Comparison of ENCODE assay signal across 11 mouse cellular contexts in genomic region chr15:27304256-27304655, GRCm38 (mm10).
DNase-seq lines count a peak whose midpoint lies in the region; ATAC-seq and TF ChIP-seq lines count a peak whose summit lies in the region.
"Had no signal": no experiment of that assay in that cellular context is flagged by ENCODE, and none has a peak within 500 bp of the region (broad histone marks: within the 10 kb centered on the region; RNA-seq: fewer than 3 reads in every experiment).

No protein-coding gene starts in this region.

- no peaks in the 10 kb centered on the region for H3K27me3 ChIP-seq in liver, embryonic 11.5 days (replicated peaks; ENCODE audit: control insufficient read depth, insufficient read depth, low read length)
- H3K27me3 ChIP-seq in liver, embryonic 12.5 days (replicated peaks) = no peaks in the 10 kb centered on the region
- H3K27me3 ChIP-seq in hindbrain, postnatal 0 days (ENCODE audit: insufficient read depth, low read length) = no peaks in the 10 kb centered on the region
- H3K27me3 ChIP-seq: heart, embryonic 12.5 days had no signal

- ATAC-seq in liver, embryonic 11.5 days (replicated peaks; ENCODE audit: low FRiP score) = peak; percentile 41; the same call in 1 of the 2 replicates
- no peak for ATAC-seq in liver, embryonic 12.5 days
- ATAC-seq in hindbrain, postnatal 0 days = peak; percentile 51; the same call in 1 of the 2 replicates

- no peaks in the 10 kb centered on the region for H3K9me3 ChIP-seq in liver, embryonic 11.5 days (ENCODE audit: control insufficient read depth, low read length)
- H3K9me3 ChIP-seq in liver, embryonic 12.5 days (replicated peaks) = no peaks in the 10 kb centered on the region
- H3K9me3 ChIP-seq in hindbrain, postnatal 0 days (ENCODE audit: low read length) = no peaks in the 10 kb centered on the region

- no peak overlapping the region for H3K4me3 ChIP-seq in liver, embryonic 11.5 days (ENCODE audit: low read depth, low read length)
- no peak overlapping the region for H3K4me3 ChIP-seq in liver, embryonic 12.5 days
- H3K4me3 ChIP-seq in hindbrain, postnatal 0 days (ENCODE audit: low read length) = no peak overlapping the region
- H3K4me3 ChIP-seq: heart, embryonic 12.5 days had no signal

- 66% methylated on average over 7 of the region's 7 CpGs for WGBS in liver, embryonic 11.5 days
- 60% methylated on average over 7 of the region's 7 CpGs for WGBS in liver, embryonic 12.5 days (ENCODE audit: insufficient replicate concordance)
- WGBS in hindbrain, postnatal 0 days = 69% methylated on average over 7 of the region's 7 CpGs

- H3K9ac ChIP-seq in liver, embryonic 11.5 days (ENCODE audit: low read depth, low read length) = no peak overlapping the region
- no peak overlapping the region for H3K9ac ChIP-seq in liver, embryonic 12.5 days
- H3K9ac ChIP-seq in hindbrain, postnatal 0 days (replicated peaks; ENCODE audit: low read length) = no peak overlapping the region
- H3K9ac ChIP-seq: heart, embryonic 12.5 days; lung, embryonic 14.5 days had no signal

- TF ChIP-seq CTCF in hindbrain, postnatal 0 days (IDR thresholded peaks at IDR 0.05; ENCODE audit: low read depth) = no peak

- DNase-seq in liver, embryonic 11.5 days (ENCODE audit: low spot score) = no peak
- DNase-seq in ES-CJ7 (ENCODE audit: low read depth, low spot score) = peak; percentile 97
- peak; percentile 4 for DNase-seq in embryo, embryonic 10.5 days (ENCODE audit: low spot score)
- no peak for DNase-seq in hindbrain, postnatal 0 days (ENCODE audit: low spot score)
- no peak for DNase-seq in spleen, adult 12 weeks (ENCODE audit: low spot score)
- no peak for DNase-seq in thymus, postnatal 14 days
- DNase-seq in layer of hippocampus, adult 9-11 months = no peak
- DNase-seq: cerebellum, adult 9-11 months; lung, embryonic 14.5 days had no signal

- no peaks in the 10 kb centered on the region for H3K4me1 ChIP-seq in liver, embryonic 11.5 days (replicated peaks; ENCODE audit: control insufficient read depth, insufficient read depth, low read length)
- no peaks in the 10 kb centered on the region for H3K4me1 ChIP-seq in liver, embryonic 12.5 days
- H3K4me1 ChIP-seq in hindbrain, postnatal 0 days (ENCODE audit: insufficient read depth, low read length) = no peaks in the 10 kb centered on the region

- no peaks in the 10 kb centered on the region for H3K36me3 ChIP-seq in liver, embryonic 11.5 days (ENCODE audit: control insufficient read depth, insufficient read depth, low read length)
- H3K36me3 ChIP-seq in liver, embryonic 12.5 days = no peaks in the 10 kb centered on the region
- H3K36me3 ChIP-seq in hindbrain, postnatal 0 days (ENCODE audit: insufficient read depth, low read length) = no peaks in the 10 kb centered on the region
- H3K36me3 ChIP-seq: heart, embryonic 12.5 days had no signal

- H3K4me2 ChIP-seq in liver, embryonic 11.5 days = no peak overlapping the region
- no peak overlapping the region for H3K4me2 ChIP-seq in liver, embryonic 12.5 days
- no peak overlapping the region for H3K4me2 ChIP-seq in hindbrain, postnatal 0 days (ENCODE audit: low read depth, low read length)
- H3K4me2 ChIP-seq: heart, embryonic 12.5 days; lung, embryonic 14.5 days had no signal

- no peak overlapping the region for H3K27ac ChIP-seq in liver, embryonic 11.5 days (ENCODE audit: low read depth, low read length)
- no peak overlapping the region for H3K27ac ChIP-seq in liver, embryonic 12.5 days
- no peak overlapping the region for H3K27ac ChIP-seq in hindbrain, postnatal 0 days

Comparison
In these comparisons a context has a peak if more than half of its experiments do, and no peak if none do; other contexts are left out.
1. DNase-seq: peak in ES-CJ7 (single experiment) and embryo, embryonic 10.5 days (single experiment); none in liver, embryonic 11.5 days (single experiment), hindbrain, postnatal 0 days (single experiment), spleen, adult 12 weeks (single experiment), thymus, postnatal 14 days (single experiment) and layer of hippocampus, adult 9-11 months (single experiment).